Mouse (Mus musculus): Measurements from ENCODE around the gene Hist1h2af.

The Hist1h2af gene

GRCm38 (mm10) chr13:23581408-23582218, 47.9 kb downstream of the Hist1h2af start, which contains the start of gene Hist1h4d:
Gene Hist1h4d, plus strand, starts transcription at chr13:23581598.
- DNase-seq: peak; percentile 95

GRCm38 (mm10) chr13:23582219-23583056, 48.7 kb downstream of the Hist1h2af start:
- no peak for DNase-seq

- DNase-seq: no peak
Measured at GRCm38 (mm10) chr13:23583387-23584068, 49.8 kb downstream of the Hist1h2af start.

Measured in kidney, adult 18-20 months (tissue).